Mouse (Mus musculus): ENCODE measurements around the gene Pex7.

Gene Pex7

GRCm38 (mm10) chr10:19938738-19939137, 31.2 kb upstream of the Pex7 start:
- peaks cover 6% of the 10 kb centered on the region for H3K4me1 ChIP-seq (replicated peaks; ENCODE audit: low read depth, low read length)
- no peaks in the 10 kb centered on the region for H3K9me3 ChIP-seq (ENCODE audit: low read length)
- H3K4me3 ChIP-seq (replicated peaks; ENCODE audit: low read length) = no peak overlapping the region
- H3K27me3 ChIP-seq (ENCODE audit: insufficient read depth, low read length) = peaks cover 48% of the 10 kb centered on the region
- TF ChIP-seq POU5F1 (IDR thresholded peaks at IDR 0.05; ENCODE audit: borderline replicate concordance, low read length) (no peak), NANOG (IDR thresholded peaks at IDR 0.05; ENCODE audit: borderline replicate concordance, low read length) (peak; percentile 84)
- no peaks in the 10 kb centered on the region for H3K36me3 ChIP-seq (ENCODE audit: insufficient read depth, low read length)

GRCm38 (mm10) chr10:19936961-19937708, 29.6 kb upstream of the Pex7 start:
- H3K9me3 ChIP-seq (ENCODE audit: low read length) = no peaks in the 10 kb centered on the region
- H3K4me3 ChIP-seq (replicated peaks; ENCODE audit: low read length) = no peak overlapping the region
- TF ChIP-seq CTCF (conservative IDR thresholded peaks at IDR 0.05; ENCODE audit: low read length) = no peak
- no peak for TF ChIP-seq POU5F1 (IDR thresholded peaks at IDR 0.05; ENCODE audit: borderline replicate concordance, low read length)
- TF ChIP-seq NANOG (IDR thresholded peaks at IDR 0.05; ENCODE audit: borderline replicate concordance, low read length) = no peak
- no peaks in the 10 kb centered on the region for H3K36me3 ChIP-seq (ENCODE audit: insufficient read depth, low read length)
- H3K27me3 ChIP-seq (ENCODE audit: insufficient read depth, low read length) = peaks cover 63% of the 10 kb centered on the region
- H3K4me1 ChIP-seq (replicated peaks; ENCODE audit: low read depth, low read length) = peaks cover 6% of the 10 kb centered on the region

DNA sequence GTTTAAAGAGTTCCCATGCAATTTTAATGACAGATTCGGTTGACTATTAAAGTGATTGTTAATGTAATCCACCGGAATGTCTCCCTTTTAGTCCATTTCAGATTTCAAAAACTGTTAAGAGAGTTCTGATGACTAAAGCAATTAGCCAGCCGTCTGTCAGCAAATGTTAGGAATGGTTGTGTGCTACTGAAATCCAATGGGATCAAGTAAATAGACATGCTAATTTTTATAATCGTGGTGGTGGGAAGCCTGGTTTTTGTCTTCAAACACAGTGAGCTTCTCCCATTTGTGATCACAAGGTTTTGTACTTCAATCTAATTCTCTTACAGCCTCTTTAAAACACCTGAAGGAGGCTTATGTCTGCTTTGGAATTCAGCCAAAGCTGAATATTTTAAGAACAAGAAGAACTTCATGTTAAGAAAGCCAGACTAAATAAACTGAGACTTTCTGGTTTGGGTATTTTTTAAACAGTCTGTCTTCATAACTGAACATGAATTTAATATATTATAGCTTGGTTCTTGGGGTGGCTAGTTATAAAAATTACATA, 28.4 kb upstream of the Pex7 start:
- Histone ChIP-seq H3K27me3 (ENCODE audit: insufficient read depth, low read length) (peaks cover 71% of the 10 kb centered on the region), H3K4me1 (replicated peaks; ENCODE audit: low read depth, low read length) (peaks cover 6% of the 10 kb centered on the region), H3K9me3 (ENCODE audit: low read length) (no peaks in the 10 kb centered on the region), H3K36me3 (ENCODE audit: insufficient read depth, low read length) (no peaks in the 10 kb centered on the region), H3K4me3 (replicated peaks; ENCODE audit: low read length) (no peak overlapping the region)
- TF ChIP-seq POU5F1 (IDR thresholded peaks at IDR 0.05; ENCODE audit: borderline replicate concordance, low read length) = no peak
- TF ChIP-seq CTCF (conservative IDR thresholded peaks at IDR 0.05; ENCODE audit: low read length) = no peak
- TF ChIP-seq NANOG (IDR thresholded peaks at IDR 0.05; ENCODE audit: borderline replicate concordance, low read length) = no peak

DNA sequence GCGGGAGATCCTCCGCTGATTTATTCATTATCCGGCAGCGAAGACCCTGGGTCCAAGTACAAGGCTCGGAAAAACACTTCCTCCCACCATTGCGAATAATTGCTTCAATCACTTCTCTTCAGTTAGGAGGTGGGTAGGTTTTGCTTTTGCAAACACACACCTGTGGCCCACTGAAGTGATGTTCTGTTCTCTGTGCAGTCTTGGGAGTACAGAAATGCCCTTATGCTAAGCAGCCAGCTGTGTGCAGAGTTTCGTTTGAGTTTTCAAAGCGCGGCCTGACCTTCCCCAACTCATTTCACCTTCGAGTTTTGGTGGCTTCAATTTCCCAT, 27.8 kb upstream of the Pex7 start:
- peaks cover 6% of the 10 kb centered on the region for H3K4me1 ChIP-seq (replicated peaks; ENCODE audit: low read depth, low read length)
- no peak for TF ChIP-seq POU5F1 (IDR thresholded peaks at IDR 0.05; ENCODE audit: borderline replicate concordance, low read length)
- no peak for TF ChIP-seq NANOG (IDR thresholded peaks at IDR 0.05; ENCODE audit: borderline replicate concordance, low read length)
- TF ChIP-seq CTCF (conservative IDR thresholded peaks at IDR 0.05; ENCODE audit: low read length) = no peak
- no peaks in the 10 kb centered on the region for H3K36me3 ChIP-seq (ENCODE audit: insufficient read depth, low read length)
- H3K27me3 ChIP-seq (ENCODE audit: insufficient read depth, low read length) = peaks cover 77% of the 10 kb centered on the region
- no peaks in the 10 kb centered on the region for H3K9me3 ChIP-seq (ENCODE audit: low read length)
- H3K4me3 ChIP-seq (replicated peaks; ENCODE audit: low read length) = peak overlapping the region; percentile 84

DNA sequence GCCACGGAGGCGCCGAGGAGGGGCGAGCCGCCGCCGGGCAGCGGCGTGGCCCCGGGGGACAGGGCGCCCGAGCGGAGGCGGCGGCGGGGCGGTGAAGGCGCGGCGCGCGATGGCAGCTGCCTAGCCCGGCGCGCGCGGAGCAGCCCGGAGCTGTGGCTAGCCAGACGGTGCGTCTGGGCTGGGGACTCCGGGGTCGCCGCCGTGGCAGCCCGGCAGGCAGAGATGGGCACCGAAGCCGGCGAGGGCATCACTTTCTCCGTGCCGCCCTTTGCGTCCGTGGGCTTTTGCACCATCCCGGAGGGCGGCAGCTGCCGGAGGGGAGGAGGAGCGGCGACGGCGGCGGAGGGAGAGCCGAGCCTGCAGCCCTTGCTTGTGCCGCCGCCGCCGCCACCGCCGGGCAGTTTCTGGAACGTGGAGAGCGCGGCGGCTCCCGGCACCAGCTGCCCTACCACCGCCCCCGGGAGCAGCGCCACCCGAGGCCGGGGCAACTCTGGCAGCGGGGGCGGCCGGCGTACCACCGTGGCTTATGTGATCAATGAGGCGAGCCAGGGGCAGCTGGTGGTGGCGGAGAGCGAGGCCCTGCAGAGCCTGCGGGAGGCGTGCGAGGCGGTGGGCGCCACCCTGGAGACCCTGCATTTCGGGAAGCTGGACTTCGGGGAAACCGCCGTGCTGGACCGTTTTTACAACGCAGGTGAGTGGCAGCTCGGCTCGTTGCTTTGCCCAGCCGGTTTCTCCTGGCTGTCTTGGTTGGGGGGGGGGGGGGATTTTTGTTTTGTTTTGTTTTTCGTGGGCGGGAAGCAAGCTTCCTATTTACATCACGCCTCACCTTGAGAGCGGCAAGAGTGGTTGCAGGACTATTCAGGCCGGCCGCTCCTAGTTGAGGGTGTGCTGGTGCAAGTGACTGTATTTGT, 27.1 kb upstream of the Pex7 start, which contains the start of gene Map3k5:
Gene Map3k5 (plus strand): TSS at position 89 of the 911 bp plus-strand sequence.
- TF ChIP-seq POU5F1 (IDR thresholded peaks at IDR 0.05; ENCODE audit: borderline replicate concordance, low read length) = no peak
- TF ChIP-seq NANOG (IDR thresholded peaks at IDR 0.05; ENCODE audit: borderline replicate concordance, low read length) = no peak
- TF ChIP-seq CTCF (conservative IDR thresholded peaks at IDR 0.05; ENCODE audit: low read length) = no peak
- Histone ChIP-seq H3K4me1 (replicated peaks; ENCODE audit: low read depth, low read length) (peaks cover 6% of the 10 kb centered on the region), H3K36me3 (ENCODE audit: insufficient read depth, low read length) (no peaks in the 10 kb centered on the region), H3K27me3 (ENCODE audit: insufficient read depth, low read length) (peaks cover 76% of the 10 kb centered on the region), H3K9me3 (ENCODE audit: low read length) (no peaks in the 10 kb centered on the region), H3K4me3 (replicated peaks; ENCODE audit: low read length) (peak within 1 kb of the TSS; percentile 84)

DNA sequence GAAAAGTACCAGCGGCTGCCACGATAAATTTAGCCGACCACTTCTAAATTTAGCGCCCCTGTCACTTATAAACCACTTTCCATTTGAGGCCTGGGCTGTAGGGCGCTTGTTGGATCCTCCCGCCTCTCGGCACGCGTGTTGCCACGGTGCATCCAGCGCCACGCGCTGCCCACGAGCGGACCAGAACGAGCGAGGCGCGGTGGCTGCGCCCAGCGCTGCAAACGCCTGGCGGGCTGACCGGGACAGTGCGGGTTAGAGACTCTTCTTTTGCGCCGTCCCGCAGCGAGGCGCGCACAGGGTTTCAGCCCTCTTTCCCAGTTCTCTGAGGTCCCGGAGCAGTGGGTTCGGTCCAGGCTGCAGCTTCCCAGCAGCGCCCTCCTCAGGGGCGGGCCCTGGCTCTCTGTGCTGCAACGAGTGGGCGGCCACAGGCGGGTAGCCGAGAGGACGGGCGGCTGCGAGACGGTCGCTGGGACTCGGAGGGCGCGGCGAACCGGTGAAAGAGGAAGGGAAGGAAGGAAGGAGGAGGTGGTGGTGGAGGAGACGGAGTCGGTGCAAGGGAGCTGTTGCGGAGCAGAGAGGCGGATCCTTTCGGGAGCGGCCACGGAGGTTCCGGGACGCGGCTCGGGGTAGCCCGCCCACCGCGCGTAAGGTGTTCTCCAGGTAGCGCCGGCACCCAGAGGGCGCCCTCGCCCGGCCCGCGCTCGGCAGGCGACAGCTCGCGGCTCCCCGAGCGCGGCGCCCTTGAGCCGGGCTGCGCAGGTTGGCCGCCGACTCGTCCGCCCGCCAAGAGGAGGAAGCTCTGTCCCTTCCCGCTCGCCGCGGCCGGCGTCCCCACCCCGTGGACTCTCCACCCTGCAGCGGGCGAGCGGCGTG, 26.3 kb upstream of the Pex7 start:
- Histone ChIP-seq H3K4me1 (replicated peaks; ENCODE audit: low read depth, low read length) (peaks cover 6% of the 10 kb centered on the region), H3K27me3 (ENCODE audit: insufficient read depth, low read length) (peaks cover 70% of the 10 kb centered on the region), H3K4me3 (replicated peaks; ENCODE audit: low read length) (peak overlapping the region; percentile 84), H3K9me3 (ENCODE audit: low read length) (no peaks in the 10 kb centered on the region), H3K36me3 (ENCODE audit: insufficient read depth, low read length) (no peaks in the 10 kb centered on the region)
- TF ChIP-seq CTCF (conservative IDR thresholded peaks at IDR 0.05; ENCODE audit: low read length) (no peak), NANOG (IDR thresholded peaks at IDR 0.05; ENCODE audit: borderline replicate concordance, low read length) (no peak), POU5F1 (IDR thresholded peaks at IDR 0.05; ENCODE audit: borderline replicate concordance, low read length) (no peak)

DNA sequence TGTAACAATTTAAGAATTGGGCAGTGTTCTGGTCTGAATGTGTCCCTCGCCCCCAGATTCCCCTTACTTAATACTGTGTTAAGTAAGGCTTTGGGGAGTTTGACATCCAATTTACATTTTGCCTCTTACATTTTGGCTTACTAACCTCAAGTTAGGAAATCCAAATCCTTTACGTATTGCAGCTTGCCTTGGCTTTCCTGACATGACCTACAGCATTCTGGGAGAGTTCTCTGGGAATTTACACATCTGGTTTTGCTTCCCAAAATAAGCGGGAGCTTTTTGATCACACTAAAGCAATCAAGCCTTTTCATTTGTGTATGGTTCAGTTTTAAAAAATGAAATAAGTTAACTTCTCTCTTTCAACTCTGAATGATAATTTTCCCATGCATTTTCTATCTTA, 25.5 kb upstream of the Pex7 start:
- H3K36me3 ChIP-seq (ENCODE audit: insufficient read depth, low read length) = no peaks in the 10 kb centered on the region
- H3K27me3 ChIP-seq (ENCODE audit: insufficient read depth, low read length) = peaks cover 64% of the 10 kb centered on the region
- no peaks in the 10 kb centered on the region for H3K9me3 ChIP-seq (ENCODE audit: low read length)
- no peak for TF ChIP-seq NANOG (IDR thresholded peaks at IDR 0.05; ENCODE audit: borderline replicate concordance, low read length)
- no peak for TF ChIP-seq CTCF (conservative IDR thresholded peaks at IDR 0.05; ENCODE audit: low read length)
- no peak for TF ChIP-seq POU5F1 (IDR thresholded peaks at IDR 0.05; ENCODE audit: borderline replicate concordance, low read length)
- 0 out of 2 replicates have a peak overlapping the region, but pooled peaks have one; percentile 84 for H3K4me3 ChIP-seq (replicated peaks; ENCODE audit: low read length)
- H3K4me1 ChIP-seq (replicated peaks; ENCODE audit: low read depth, low read length) = peaks cover 6% of the 10 kb centered on the region
